In the genomic region with DNA sequence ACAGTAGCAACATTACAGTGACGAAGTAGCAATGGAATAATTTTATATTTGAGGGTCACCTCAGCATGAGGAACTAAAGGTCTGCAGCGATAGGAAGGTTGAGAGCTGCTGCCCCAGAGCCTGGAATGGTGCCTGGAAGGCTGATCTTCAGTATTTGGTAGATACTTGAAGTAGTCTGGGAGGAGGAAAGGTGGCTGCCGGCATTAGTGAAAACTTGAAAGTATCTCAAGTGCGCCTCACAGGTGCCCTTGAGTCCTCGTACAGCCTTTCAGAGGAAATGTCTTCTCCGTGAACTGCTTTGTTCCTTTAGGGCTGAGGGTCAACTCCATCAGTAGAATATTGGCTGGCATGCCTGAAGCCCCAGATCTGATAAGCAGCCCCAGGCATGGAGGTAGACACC, we compare ENCODE assay signal across 19 mouse cellular contexts. TPM values are rescaled to one million over a fixed set of nuclear protein-coding genes. Genes with fewer than 3 reads are reported as not detected.
DNase-seq lines count a peak whose midpoint lies in the region; ATAC-seq and TF ChIP-seq lines count a peak whose summit lies in the region.
"Had no signal": no experiment of that assay in that cellular context is flagged by ENCODE, and none has a peak within 500 bp of the region (broad histone marks: within the 10 kb centered on the region; RNA-seq: fewer than 3 reads in every experiment).

No protein-coding gene starts in this region.

- no peaks in the 10 kb centered on the region for H3K9me3 ChIP-seq in liver, embryonic 15.5 days (replicated peaks)
- H3K9me3 ChIP-seq in liver, postnatal 0 days (ENCODE audit: low read length) = no peaks in the 10 kb centered on the region
- H3K9me3 ChIP-seq in lung, embryonic 14.5 days (ENCODE audit: low read depth, low read length) = no peaks in the 10 kb centered on the region
- H3K9me3 ChIP-seq: embryonic facial prominence, embryonic 15.5 days; forebrain, embryonic 15.5 days; heart, embryonic 10.5 days; hindbrain, embryonic 12.5 days had no signal

- TF ChIP-seq CTCF in liver, postnatal 0 days (IDR thresholded peaks at IDR 0.05; ENCODE audit: low read depth) = no peak
- TF ChIP-seq CTCF in lung, embryonic 14.5 days (IDR thresholded peaks at IDR 0.05; ENCODE audit: low read depth) = no peak

- H3K4me1 ChIP-seq in liver, embryonic 15.5 days (replicated peaks) = peaks cover 59% of the 10 kb centered on the region
- peaks cover 20% of the 10 kb centered on the region for H3K4me1 ChIP-seq in liver, postnatal 0 days (ENCODE audit: insufficient read depth)
- peaks cover 6% of the 10 kb centered on the region; the same call in 1 of the 2 replicates for H3K4me1 ChIP-seq in lung, embryonic 14.5 days (ENCODE audit: insufficient read depth)

- no peak overlapping the region for H3K4me2 ChIP-seq in liver, embryonic 15.5 days
- no peak overlapping the region for H3K4me2 ChIP-seq in liver, postnatal 0 days (ENCODE audit: low read depth, low read length)
- H3K4me2 ChIP-seq in lung, embryonic 14.5 days = no peak overlapping the region
- H3K4me2 ChIP-seq: embryonic facial prominence, embryonic 15.5 days; forebrain, embryonic 15.5 days; hindbrain, embryonic 12.5 days had no signal

- no peaks in the 10 kb centered on the region for H3K36me3 ChIP-seq in liver, embryonic 15.5 days (replicated peaks)
- H3K36me3 ChIP-seq in liver, postnatal 0 days (replicated peaks; ENCODE audit: insufficient read depth, low read length) = no peaks in the 10 kb centered on the region
- H3K36me3 ChIP-seq in lung, embryonic 14.5 days (ENCODE audit: insufficient read depth) = no peaks in the 10 kb centered on the region
- H3K36me3 ChIP-seq: embryonic facial prominence, embryonic 15.5 days; forebrain, embryonic 15.5 days; heart, embryonic 10.5 days; hindbrain, embryonic 12.5 days had no signal

- no peak for TF ChIP-seq EP300 in liver, postnatal 0 days (IDR thresholded peaks at IDR 0.05; ENCODE audit: low read depth)

- H3K4me3 ChIP-seq in liver, embryonic 15.5 days (replicated peaks) = no peak overlapping the region
- H3K4me3 ChIP-seq in liver, postnatal 0 days (ENCODE audit: low read depth, low read length) = no peak overlapping the region
- no peak overlapping the region for H3K4me3 ChIP-seq in lung, embryonic 14.5 days (ENCODE audit: low read depth, low read length)
- H3K4me3 ChIP-seq: embryonic facial prominence, embryonic 15.5 days; forebrain, embryonic 15.5 days; heart, embryonic 10.5 days; hindbrain, embryonic 12.5 days had no signal

- no peaks in the 10 kb centered on the region for H3K27me3 ChIP-seq in liver, embryonic 15.5 days
- H3K27me3 ChIP-seq in liver, postnatal 0 days (ENCODE audit: insufficient read depth, low read length) = no peaks in the 10 kb centered on the region
- no peaks in the 10 kb centered on the region for H3K27me3 ChIP-seq in lung, embryonic 14.5 days (ENCODE audit: insufficient read depth, low read length)
- H3K27me3 ChIP-seq: embryonic facial prominence, embryonic 15.5 days; forebrain, embryonic 15.5 days; hindbrain, embryonic 12.5 days; Patski had no signal

- ATAC-seq in liver, embryonic 15.5 days (ENCODE audit: insufficient read depth) = no peak
- ATAC-seq in liver, postnatal 0 days = no peak
- no peak for ATAC-seq in lung, embryonic 14.5 days (ENCODE audit: insufficient read depth)
- ATAC-seq in erythroblast, adult 5-6 weeks (replicated peaks; ENCODE audit: low FRiP score, poor library complexity, severe bottlenecking) = no peak
- ATAC-seq: activated CD4-positive, CD25-positive, alpha-beta regulatory T cell, adult 4 months; forebrain, embryonic 15.5 days; Patski had no signal

- 76% methylated on average over 6 of the region's 6 CpGs for WGBS in liver, embryonic 15.5 days (ENCODE audit: insufficient replicate concordance)
- 82% methylated on average over 6 of the region's 6 CpGs for WGBS in liver, postnatal 0 days (ENCODE audit: insufficient replicate concordance)
- 64% methylated on average over 6 of the region's 6 CpGs for WGBS in lung, embryonic 14.5 days

- no peak for DNase-seq in liver, postnatal 0 days
- DNase-seq in lung, embryonic 14.5 days = peak; percentile 18
- peak; percentile 20 for DNase-seq in lung, postnatal 14 days
- no peak for DNase-seq in gastrocnemius, postnatal 10 days
- DNase-seq: adrenal gland, adult 2 months; adrenal gland, postnatal 36 days; embryo, embryonic 11 days; heart, adult 18-20 months; heart, postnatal 10 days; heart, postnatal 4 days had no signal

- H3K27ac ChIP-seq in liver, embryonic 15.5 days (replicated peaks) = peak overlapping the region; percentile 69; the same call in 1 of the 2 replicates
- H3K27ac ChIP-seq in liver, postnatal 0 days (ENCODE audit: low read depth) = no peak overlapping the region
- no peak overlapping the region for H3K27ac ChIP-seq in lung, embryonic 14.5 days (ENCODE audit: low read depth)
- H3K27ac ChIP-seq: embryonic facial prominence, embryonic 15.5 days; forebrain, embryonic 15.5 days; heart, embryonic 10.5 days; hindbrain, embryonic 12.5 days had no signal

- H3K9ac ChIP-seq in liver, embryonic 15.5 days = no peak overlapping the region
- H3K9ac ChIP-seq in liver, postnatal 0 days (replicated peaks) = no peak overlapping the region
- H3K9ac ChIP-seq in lung, embryonic 14.5 days = no peak overlapping the region
- H3K9ac ChIP-seq: embryonic facial prominence, embryonic 15.5 days; forebrain, embryonic 15.5 days; hindbrain, embryonic 12.5 days had no signal

RNA-seq across cellular contexts. Expression of gene Gss, which starts 2.9 kb away (rescaled TPM):
- 73.4 and 88.1 TPM in 2 replicates for polyA plus RNA-seq in liver, embryonic 15.5 days (2015; fragmentation: Nextera tagmentation; extraction: Ambion mirVana)
- polyA plus RNA-seq in liver, postnatal 0 days (2015; fragmentation: Nextera tagmentation; extraction: Ambion mirVana) = 48.9 and 49.3 TPM in 2 replicates
- polyA plus RNA-seq in lung, embryonic 14.5 days (2014; fragmentation: Nextera tagmentation; extraction: Ambion mirVana) = 22.0 TPM in 2 replicates
- total RNA-seq in gastrocnemius, postnatal 10 days (2021) = 10 to 100 TPM in 1 of 2 experiments, 1 to 10 TPM in 1; 9.2 to 10.4 TPM
- total RNA-seq in erythroblast, adult 5-6 weeks (2015; ENCODE audit: low replicate concordance) = 6.5 and 7.1 TPM in 2 replicates
- 3.6 and 8.5 TPM in 2 replicates for total RNA-seq in erythroblast, adult 5-6 weeks (2017; ENCODE audit: low replicate concordance)

RNA-seq across cellular contexts. Expression of gene Myh7b, which starts 15.5 kb away (rescaled TPM):
- 1.6 and 1.7 TPM in 2 replicates for polyA plus RNA-seq in liver, embryonic 15.5 days (2015; fragmentation: Nextera tagmentation; extraction: Ambion mirVana)
- 0.15 and 0.38 TPM in 2 replicates for polyA plus RNA-seq in liver, postnatal 0 days (2015; fragmentation: Nextera tagmentation; extraction: Ambion mirVana)
- polyA plus RNA-seq in lung, embryonic 14.5 days (2014; fragmentation: Nextera tagmentation; extraction: Ambion mirVana) = 0.32 and 0.36 TPM in 2 replicates
- 1 to 10 TPM; 1.3 to 2.3 TPM for total RNA-seq in gastrocnemius, postnatal 10 days (2021)
- not detected in 2 replicates for total RNA-seq in erythroblast, adult 5-6 weeks (2015; ENCODE audit: low replicate concordance)
- 0.14 TPM in 1 of 2 replicates, not detected in the other for total RNA-seq in erythroblast, adult 5-6 weeks (2017; ENCODE audit: low replicate concordance)
- total RNA-seq: common myeloid progenitor, adult 5-6 weeks had no signal
- polyA plus RNA-seq: activated CD4-positive, CD25-positive, alpha-beta regulatory T cell, adult 4 months had no signal

Comparison
In these comparisons a context has a peak if more than half of its experiments do, and no peak if none do; other contexts are left out.
1. DNase-seq: peak in lung, embryonic 14.5 days (single experiment) and lung, postnatal 14 days (single experiment); none in liver, postnatal 0 days (single experiment) and gastrocnemius, postnatal 10 days (single experiment).